Mouse (Mus musculus) right cerebral cortex, postnatal 36 days (tissue): ENCODE measurements around the gene Hk3.

Source experiments
- DNase-seq, 2 experiments: peaks; one replicate each; pipeline ENCODE4 v3.0.0; 2022; ENCODE audit warnings: low spot score in 2 of 2, mixed read lengths in 1 of 2

The Hk3 gene

DNA sequence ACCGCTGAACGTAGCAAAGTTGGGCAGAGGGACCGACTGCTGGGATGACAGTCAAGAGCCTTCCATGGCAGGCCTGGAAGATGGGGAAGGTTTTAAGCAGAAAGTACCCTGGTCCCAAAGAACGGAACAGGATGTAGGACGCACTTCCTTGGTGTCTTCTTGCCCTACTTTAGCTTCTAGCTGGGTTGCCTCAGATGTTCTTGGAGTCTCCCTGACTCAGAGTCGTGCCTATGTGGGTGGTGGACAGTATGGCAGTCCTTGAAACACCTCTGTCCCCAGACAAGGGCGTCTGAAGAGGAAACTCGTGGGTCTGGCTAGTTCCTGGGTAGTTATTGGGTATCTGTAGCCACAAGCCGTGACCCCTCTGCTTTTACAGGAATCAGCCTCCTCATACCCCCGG is 19.1 kb downstream of the Hk3 start:
- peak in 1 of 2 experiments; percentile 63 for DNase-seq

DNA sequence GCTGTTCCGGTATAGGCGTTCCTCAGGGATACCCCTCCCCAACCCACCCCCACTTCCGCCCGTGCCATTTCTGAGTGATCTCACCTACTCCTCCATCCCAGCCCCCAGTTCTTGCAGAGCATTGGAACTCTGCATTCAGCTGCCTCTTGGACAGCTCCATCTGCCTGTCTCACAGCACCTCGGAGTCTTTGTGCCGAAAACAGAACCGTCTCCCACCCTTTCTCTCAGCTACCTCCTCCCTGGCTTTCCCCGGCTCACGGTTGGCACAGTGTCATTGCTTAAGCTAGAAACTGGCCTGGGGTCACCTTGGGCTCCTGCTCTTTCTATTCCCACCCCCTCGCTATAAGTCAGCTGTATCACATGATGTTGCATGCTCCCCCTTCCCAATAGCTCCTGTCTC is 20.8 kb downstream of the Hk3 start:
- peak; percentile 64 to 85 for DNase-seq

DNA sequence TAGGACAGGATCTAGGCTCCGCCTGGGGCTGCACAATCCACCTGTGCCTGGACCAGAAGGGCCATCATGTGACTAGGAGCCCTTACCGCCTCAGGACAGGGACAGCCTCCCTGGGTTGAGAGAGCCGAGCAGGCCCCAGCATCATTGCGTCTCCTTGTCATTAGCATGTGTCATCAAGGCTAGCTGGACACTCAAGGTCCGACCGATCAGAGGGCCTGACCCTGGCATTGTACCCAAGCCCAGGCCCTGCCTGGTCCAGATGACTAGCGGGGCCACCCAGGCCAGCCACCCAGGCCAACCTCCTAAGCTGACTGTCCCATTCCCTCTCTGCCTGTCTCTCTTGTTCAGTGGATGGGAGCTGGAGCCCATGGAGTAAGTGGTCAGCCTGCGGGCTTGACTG is 23.6 kb downstream of the Hk3 start:
- no peak for DNase-seq

DNA sequence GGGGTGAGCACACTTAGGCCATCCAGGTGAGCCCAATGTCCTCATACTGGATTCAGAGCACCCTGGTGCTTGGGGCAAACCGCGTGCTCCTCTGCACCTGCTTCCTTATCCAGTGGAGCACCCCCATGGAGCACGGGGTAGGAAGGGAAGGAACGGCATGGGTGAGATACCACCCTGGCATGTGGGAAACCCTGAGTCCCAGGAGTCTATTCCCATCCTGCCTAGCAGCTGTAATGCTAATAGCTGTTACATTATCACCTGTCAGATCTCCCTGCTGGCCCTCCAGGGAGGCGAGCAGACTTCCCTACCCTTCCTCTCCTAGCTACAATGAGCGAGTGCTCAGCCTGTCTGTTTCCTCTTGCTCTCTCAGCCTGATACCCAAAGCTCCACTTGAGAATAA is 26.0 kb downstream of the Hk3 start:
- no peak for DNase-seq

DNA sequence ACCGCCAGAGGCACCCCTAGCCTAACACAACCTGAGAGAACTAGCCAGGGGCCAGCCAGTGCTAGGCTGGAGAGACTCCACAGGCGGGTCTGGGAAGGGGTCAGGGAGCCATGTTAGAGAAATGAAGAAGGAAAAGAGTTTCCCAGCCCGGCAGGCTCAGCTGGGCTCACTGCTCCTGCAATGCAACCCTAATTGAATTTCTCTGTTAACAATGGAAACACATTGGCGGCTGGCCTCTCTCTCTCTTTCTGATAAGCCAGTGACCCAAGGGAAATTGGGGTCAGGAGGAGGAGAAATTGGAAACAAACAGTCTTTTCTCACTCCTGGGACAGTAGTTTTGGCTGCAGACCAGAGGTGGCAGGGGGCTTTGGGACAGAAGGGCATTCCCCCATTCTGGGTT is 26.6 kb downstream of the Hk3 start:
- no peak for DNase-seq

GRCm38 (mm10) chr13:54992215-54992614 is 29.0 kb downstream of the Hk3 start:
- no peak for DNase-seq

DNA sequence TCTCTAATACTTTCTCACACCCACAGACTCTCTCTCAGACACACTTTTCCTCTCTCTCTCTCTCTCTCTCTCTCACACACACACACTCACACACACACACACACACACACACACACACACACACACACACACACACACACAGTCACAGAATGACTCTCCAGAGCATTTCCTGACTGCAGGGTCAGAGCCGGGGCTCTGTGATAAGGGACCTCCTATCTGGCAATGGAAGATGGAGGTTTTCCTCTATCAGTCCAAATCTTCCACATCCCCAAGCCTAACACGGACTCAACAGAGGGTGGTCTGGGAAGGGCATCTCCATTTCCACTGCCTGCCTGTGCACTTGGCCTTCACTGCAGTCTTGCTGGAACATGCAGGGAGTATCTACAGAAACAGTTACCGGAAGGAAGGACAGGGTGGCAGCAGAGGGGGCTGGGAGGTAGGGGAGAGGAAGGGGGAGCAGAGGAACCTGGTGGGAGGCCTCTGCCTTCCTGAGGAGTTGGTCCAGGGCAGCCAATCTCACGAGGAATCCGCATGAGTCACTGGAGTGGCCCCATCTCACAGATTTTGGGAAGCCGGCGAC is 32.9 kb downstream of the Hk3 start:
- DNase-seq: no peak

- DNase-seq: no peak
Observed at GRCm38 (mm10) chr13:54987405-54987804, 33.8 kb downstream of the Hk3 start.

- no peak for DNase-seq
Observed at GRCm38 (mm10) chr13:54983614-54984013, 37.6 kb downstream of the Hk3 start.

- DNase-seq: no peak
Observed at GRCm38 (mm10) chr13:54983001-54983400, 38.2 kb downstream of the Hk3 start.

DNA sequence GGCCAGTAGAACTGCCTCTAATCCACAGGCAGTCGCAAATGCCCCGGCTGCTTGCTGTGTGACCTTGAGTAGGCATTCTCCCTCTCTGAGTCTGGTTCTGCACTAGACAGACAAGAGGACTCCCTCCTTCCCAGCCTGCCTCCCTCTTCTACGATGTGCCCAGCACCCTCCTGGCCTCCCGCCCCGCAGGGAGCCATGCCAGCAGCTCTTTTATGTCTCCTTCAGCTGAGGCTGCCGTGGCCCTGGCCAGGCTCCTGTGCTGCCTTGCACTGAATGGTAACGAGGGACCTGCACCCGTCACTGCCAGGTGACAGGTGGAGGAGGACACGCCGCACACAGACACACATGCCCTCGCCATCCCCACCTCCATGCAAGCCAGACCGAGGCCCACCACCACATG is 40.2 kb downstream of the Hk3 start:
- no peak for DNase-seq

DNA sequence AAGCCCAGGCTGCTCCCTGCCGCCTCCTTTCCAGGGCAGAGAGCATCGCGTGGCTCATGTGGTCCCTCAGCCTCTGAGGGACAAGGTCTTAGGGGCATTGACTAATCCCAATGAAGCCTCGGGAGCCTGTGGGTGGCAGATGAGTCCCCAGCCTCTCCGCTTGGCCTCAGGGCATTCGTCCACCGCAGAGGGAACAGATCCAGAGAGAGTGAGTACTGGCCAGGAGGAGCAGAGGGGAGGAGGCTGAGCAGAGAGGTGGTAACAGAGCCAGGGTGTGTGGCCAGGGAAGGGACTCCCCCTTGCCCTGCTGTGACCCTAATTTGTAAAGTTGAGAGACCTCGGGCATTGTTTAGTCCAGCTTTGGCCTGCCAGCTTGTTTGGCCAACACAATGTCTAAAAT is 42.4 kb downstream of the Hk3 start:
- DNase-seq: no peak

DNA sequence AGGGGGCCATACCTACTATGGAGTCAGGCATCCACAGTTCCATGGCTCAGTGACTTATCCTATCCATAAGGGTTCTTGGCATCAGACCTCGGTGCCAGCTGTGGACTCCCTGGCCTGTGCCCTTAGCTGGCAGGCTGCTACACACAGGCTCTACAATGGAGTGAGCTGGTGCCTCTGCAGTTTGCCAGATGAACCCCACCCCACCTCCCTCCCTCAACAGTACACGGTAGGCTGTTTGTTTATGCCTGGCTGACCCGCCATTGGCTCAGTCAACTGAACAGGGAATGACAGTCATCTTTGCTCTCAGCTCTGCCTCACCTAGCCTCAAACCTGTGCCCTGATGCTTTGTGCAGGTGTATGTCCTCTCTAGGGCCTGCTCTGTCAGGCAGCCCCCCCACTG is 45.6 kb downstream of the Hk3 start:
- no peak for DNase-seq

GRCm38 (mm10) chr13:54970521-54971247 is 50.5 kb downstream of the Hk3 start:
- no peak for DNase-seq

- no peak for DNase-seq
Observed at GRCm38 (mm10) chr13:54969513-54969912, 51.7 kb downstream of the Hk3 start.

DNA sequence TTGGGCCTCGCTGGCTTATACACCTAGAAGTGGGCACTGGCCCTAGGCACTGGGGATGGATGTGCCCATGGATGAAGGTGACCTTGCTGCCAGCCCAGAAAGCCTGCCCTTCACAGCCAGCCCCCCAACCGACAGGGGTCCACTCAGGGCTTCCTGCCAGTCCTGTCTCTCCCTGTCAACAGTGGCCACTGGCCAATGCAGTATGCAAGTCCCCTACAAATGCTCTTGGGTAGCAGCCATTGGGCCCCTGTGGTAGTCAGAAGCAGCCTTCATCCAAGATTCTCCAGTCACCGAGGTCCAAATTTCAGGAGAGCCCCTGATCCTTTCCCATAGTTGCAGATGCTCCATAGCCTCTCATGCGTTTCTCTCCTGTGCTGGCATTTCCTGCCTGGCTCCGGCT is 52.5 kb downstream of the Hk3 start:
- DNase-seq: no peak

DNA sequence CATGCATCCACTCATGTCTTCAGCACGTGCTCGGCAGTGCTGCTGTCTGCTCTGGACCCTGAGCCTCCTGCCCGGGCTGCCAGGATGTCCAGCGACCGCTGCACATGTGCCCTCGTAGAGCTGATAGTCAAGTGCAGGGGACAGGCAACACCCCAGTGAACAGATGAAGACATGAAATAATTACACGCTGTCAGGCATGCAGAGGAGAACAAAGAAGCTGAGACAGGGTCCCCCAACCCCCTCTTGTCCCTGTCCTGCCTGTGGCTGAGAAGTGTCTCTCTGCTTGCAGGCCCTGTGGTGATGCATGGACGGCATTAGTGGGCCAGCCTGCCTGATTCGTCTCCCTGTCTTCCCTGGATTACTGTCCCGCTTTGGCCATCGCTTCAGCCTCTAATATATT is 53.7 kb downstream of the Hk3 start:
- no peak for DNase-seq

DNA sequence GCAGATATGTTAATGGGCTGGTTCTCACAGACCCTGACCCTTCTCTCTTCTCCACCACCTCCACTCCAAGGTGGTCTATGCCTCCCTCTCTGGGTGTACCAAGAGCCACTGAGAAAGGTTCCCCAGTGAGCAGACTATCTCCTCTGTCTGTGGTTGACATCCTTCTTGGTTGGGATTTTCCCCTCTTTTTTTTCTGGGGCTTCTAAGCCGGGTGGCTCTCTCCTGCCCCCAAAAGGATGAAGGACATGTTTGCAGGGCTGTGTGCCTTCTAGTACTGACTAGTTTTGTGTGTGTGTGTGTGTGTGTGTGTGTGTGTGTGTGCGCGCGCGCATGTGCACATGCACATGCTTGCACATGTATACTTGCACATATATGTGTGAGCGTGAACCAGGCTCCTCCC is 55.9 kb downstream of the Hk3 start:
- no peak for DNase-seq

- DNase-seq: no peak
Observed at GRCm38 (mm10) chr13:54960491-54960890, 60.7 kb downstream of the Hk3 start.

DNA sequence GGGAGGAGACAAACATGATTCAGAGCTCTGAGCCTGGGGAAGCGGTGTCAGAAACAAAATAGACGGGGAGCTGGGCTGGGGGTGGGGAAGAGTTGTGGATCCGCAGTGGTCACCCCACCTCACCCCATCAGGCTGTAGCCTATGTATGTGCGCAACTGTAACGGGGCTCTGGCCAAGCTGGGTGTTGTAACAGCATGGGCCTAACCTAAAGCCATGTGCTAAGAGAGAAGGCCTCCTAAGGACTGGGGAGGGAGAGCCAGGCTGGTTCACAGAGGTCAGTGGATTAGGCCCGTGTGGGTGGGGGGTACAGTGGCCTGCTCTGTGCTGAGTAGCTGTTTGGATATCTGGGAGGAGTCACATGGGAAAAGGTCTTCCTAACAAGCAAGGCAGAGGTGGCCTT is 61.3 kb downstream of the Hk3 start:
- no peak for DNase-seq

DNA sequence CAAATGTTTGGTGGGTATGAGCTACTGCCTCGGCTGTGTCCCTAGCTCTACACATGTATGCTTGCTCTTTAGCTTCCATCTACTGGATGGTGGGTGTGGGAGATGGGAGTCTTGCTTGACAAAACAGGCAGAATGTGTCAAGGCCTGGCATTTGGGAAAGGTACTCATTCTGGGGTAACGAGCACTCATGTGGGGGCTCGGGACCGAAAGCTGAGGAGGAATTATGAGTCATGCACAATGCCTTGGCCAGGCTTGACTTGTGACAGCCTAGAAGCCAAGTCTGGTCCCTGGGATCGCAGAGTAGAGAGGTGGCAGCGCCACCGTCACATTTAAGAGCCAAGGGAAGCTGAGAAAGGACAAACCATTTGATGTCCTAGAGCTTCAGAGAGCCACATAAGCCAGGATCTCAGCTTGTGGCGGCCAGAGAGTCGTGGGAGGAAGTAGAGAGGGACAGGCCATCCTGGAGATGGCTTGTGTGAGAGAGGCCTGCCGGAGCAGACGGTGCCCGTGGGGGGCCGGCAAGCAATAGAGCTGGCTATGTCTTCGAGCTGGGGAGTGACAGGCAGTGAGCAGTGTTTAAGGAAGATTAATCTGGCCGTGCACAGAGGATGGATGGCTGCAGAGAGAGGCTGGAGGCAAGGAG is 62.0 kb downstream of the Hk3 start:
- DNase-seq: no peak

- DNase-seq: no peak
Observed at GRCm38 (mm10) chr13:54957281-54957680, 63.9 kb downstream of the Hk3 start.
